Mouse (Mus musculus) heart, embryonic 12.5 days (tissue): Measurements from ENCODE around the gene Tmem52. TPM values are rescaled to one million over a fixed set of nuclear protein-coding genes. Genes with fewer than 3 reads are reported as not detected.

Experiments
- ATAC-seq: fragments of 200-750 bp; cut with Nextera tagmentation; 2 replicates; pipeline ENCODE4 v1.8.0; 2017; ENCODE audit warnings: moderate TSS enrichment, moderate library complexity; ENCODE audit not compliant: insufficient number of reproducible peaks, low FRiP score
- H3K27ac ChIP-seq: fragments of 300-500 bp; sonication (generic); 2 replicates; pipeline ENCODE4 v1.5.1; 2016; ENCODE audit warnings: mild to moderate bottlenecking, moderate library complexity; ENCODE audit not compliant: poor library complexity, severe bottlenecking
- H3K27me3 ChIP-seq: fragments of 300-500 bp; sonication (generic); replicated peaks from 2 replicates; pipeline ENCODE4 v1.6.1; 2016; ENCODE audit warnings: mild to moderate bottlenecking, moderate library complexity
- H3K36me3 ChIP-seq: fragments of 300-500 bp; sonication (generic); 2 replicates; pipeline ENCODE4 v1.6.1; 2016; ENCODE audit warnings: mild to moderate bottlenecking, moderate library complexity
- H3K4me1 ChIP-seq: fragments of 300-500 bp; sonication (generic); replicated peaks from 2 replicates; pipeline ENCODE4 v1.6.1; 2016; ENCODE audit warnings: mild to moderate bottlenecking
- H3K4me2 ChIP-seq: fragments of 300-500 bp; sonication (generic); 2 replicates; pipeline ENCODE4 v1.6.1; 2016; ENCODE audit warnings: mild to moderate bottlenecking, moderate library complexity
- H3K4me3 ChIP-seq: fragments of 300-500 bp; sonication (generic); 2 replicates; pipeline ENCODE4 v1.5.1; 2016; ENCODE audit warnings: mild to moderate bottlenecking
- H3K9ac ChIP-seq: fragments of 300-500 bp; sonication (generic); 2 replicates; pipeline ENCODE4 v1.6.1; 2016; ENCODE audit warnings: mild to moderate bottlenecking, moderate library complexity
- H3K9me3 ChIP-seq: fragments of 300-500 bp; sonication (generic); replicated peaks from 2 replicates; pipeline ENCODE4 v1.6.1; 2016; ENCODE audit warnings: mild to moderate bottlenecking, moderate library complexity
- WGBS: fragments of 180-500 bp; shearing (Covaris S2); methylation state at CpG from one replicate; pipeline ENCODE4 v1.1.7; 2016; 5-methylcytosine and 5-hydroxymethylcytosine counted together
- polyA plus RNA-seq: library from polyadenylated mRNA; unstranded; fragments of >200 nt; fragmentation: Nextera tagmentation; extraction: Ambion mirVana; gene quantifications from 2 replicates; pipeline ENCODE4 v1.2.1, GENCODE M21; 2016

Tmem52 gene
- polyA plus RNA-seq, 1 experiment from 2014 or later: not detected

- WGBS: 87% methylated on average over 2 of the region's 2 CpGs
- Histone ChIP-seq H3K4me3 (no peak overlapping the region), H3K4me1 (peaks cover 6% of the 10 kb centered on the region; the same call in 1 of the 2 replicates), H3K27me3 (no peaks in the 10 kb centered on the region), H3K36me3 (peaks cover 16% of the 10 kb centered on the region; the same call in 1 of the 2 replicates), H3K9ac (no peak overlapping the region), H3K4me2 (no peak overlapping the region), H3K27ac (no peak overlapping the region), H3K9me3 (no peaks in the 10 kb centered on the region)
- no peak for ATAC-seq
Measured at GRCm38 (mm10) chr4:155514810-155515209, 45.9 kb downstream of the Tmem52 start.

GRCm38 (mm10) chr4:155517948-155518517 lies 49.1 kb downstream of the Tmem52 start:
- no peaks in the 10 kb centered on the region for H3K4me1 ChIP-seq
- 84% methylated on average over 7 of the region's 7 CpGs for WGBS
- no peak overlapping the region for H3K9ac ChIP-seq
- ATAC-seq: no peak
- H3K27ac ChIP-seq: no peak overlapping the region
- H3K9me3 ChIP-seq: no peaks in the 10 kb centered on the region
- no peaks in the 10 kb centered on the region for H3K27me3 ChIP-seq
- H3K4me2 ChIP-seq: no peak overlapping the region
- no peak overlapping the region for H3K4me3 ChIP-seq
- H3K36me3 ChIP-seq: peaks cover 24% of the 10 kb centered on the region

Other genes starting within 250 kb of the Tmem52 start
- 11.9 and 14.0 TPM in 2 replicates for gene Ski, start 246.5 kb upstream of the Tmem52 start, polyA plus RNA-seq
- 61.0 and 65.1 TPM in 2 replicates for gene Faap20, start 219.3 kb upstream of the Tmem52 start, polyA plus RNA-seq
- gene Prkcz, start 107.8 kb upstream of the Tmem52 start, polyA plus RNA-seq: 6.9 and 8.3 TPM in 2 replicates
- not detected in 2 replicates for gene Gabrd, start 71.0 kb upstream of the Tmem52 start, polyA plus RNA-seq
- 0.87 and 1.3 TPM in 2 replicates for gene Cfap74, start 59.9 kb upstream of the Tmem52 start, polyA plus RNA-seq
- 394 and 400 TPM in 2 replicates for gene Gnb1, start 22.2 kb downstream of the Tmem52 start, polyA plus RNA-seq
- 52.0 and 52.5 TPM in 2 replicates for gene Nadk, start 93.3 kb downstream of the Tmem52 start, polyA plus RNA-seq
- gene Slc35e2, start 132.3 kb downstream of the Tmem52 start, polyA plus RNA-seq: 8.9 and 9.1 TPM in 2 replicates
- gene Cdk11b, start 155.7 kb downstream of the Tmem52 start, polyA plus RNA-seq: 51.8 and 52.3 TPM in 2 replicates
- not detected in 2 replicates for gene Gm10563, start 176.3 kb downstream of the Tmem52 start, polyA plus RNA-seq
- gene Mmp23, start 184.3 kb downstream of the Tmem52 start, polyA plus RNA-seq: 72.0 and 75.7 TPM in 2 replicates
- 21.7 and 22.4 TPM in 2 replicates for gene Mib2, start 200.1 kb downstream of the Tmem52 start, polyA plus RNA-seq
- gene Fndc10, start 225.2 kb downstream of the Tmem52 start, polyA plus RNA-seq: 5.2 and 5.5 TPM in 2 replicates
- 111 and 116 TPM in 2 replicates for gene Ssu72, start 235.7 kb downstream of the Tmem52 start, polyA plus RNA-seq